Mouse (Mus musculus): ENCODE measurements around the gene Ankmy2.

- TF ChIP-seq CTCF (IDR thresholded peaks at IDR 0.05; ENCODE audit: control insufficient read depth, insufficient read depth, low read length) (no peak), POLR2A (IDR thresholded peaks at IDR 0.05; ENCODE audit: borderline replicate concordance, control insufficient read depth, low read depth, low read length) (no peak)
Measured at GRCm38 (mm10) chr12:36224392-36224791, 67.5 kb downstream of the Ankmy2 start.

Data from bone marrow, adult 2 months (tissue).